11 mouse cellular contexts compared by ENCODE assay signal in genomic region chr16:18405091-18405854, GRCm38 (mm10). TPM values are rescaled to one million over a fixed set of nuclear protein-coding genes. Genes with fewer than 3 reads are reported as not detected.
DNase-seq lines count a peak whose midpoint lies in the region; ATAC-seq and TF ChIP-seq lines count a peak whose summit lies in the region.
"Had no signal": no experiment of that assay in that cellular context is flagged by ENCODE, and none has a peak within 500 bp of the region (broad histone marks: within the 10 kb centered on the region; RNA-seq: fewer than 3 reads in every experiment).

No protein-coding gene starts in this region.

- WGBS in heart, postnatal 0 days: 79% methylated on average over 13 of the region's 13 CpGs
- WGBS in neural tube, embryonic 12.5 days: 92% methylated on average over 13 of the region's 13 CpGs

- no peak overlapping the region for H3K4me2 ChIP-seq in heart, postnatal 0 days (ENCODE audit: low read depth, low read length)
- no peak overlapping the region for H3K4me2 ChIP-seq in neural tube, embryonic 12.5 days (replicated peaks)

- ATAC-seq in heart, postnatal 0 days (ENCODE audit: insufficient read depth, low read depth): no peak
- no peak for ATAC-seq in neural tube, embryonic 12.5 days (ENCODE audit: low FRiP score, low read depth)
- ATAC-seq in megakaryocyte progenitor cell, adult 5-6 weeks (replicated peaks; ENCODE audit: poor library complexity): peak; percentile 56

- peak overlapping the region; percentile 16; the same call in 1 of the 2 replicates for H3K27ac ChIP-seq in heart, postnatal 0 days (ENCODE audit: low read depth)
- no peak overlapping the region for H3K27ac ChIP-seq in neural tube, embryonic 12.5 days

- H3K27me3 ChIP-seq in heart, postnatal 0 days (ENCODE audit: control insufficient read depth, insufficient read depth, low read length): no peaks in the 10 kb centered on the region
- H3K27me3 ChIP-seq in neural tube, embryonic 12.5 days (replicated peaks): no peaks in the 10 kb centered on the region

- no peaks in the 10 kb centered on the region for H3K9me3 ChIP-seq in heart, postnatal 0 days (replicated peaks; ENCODE audit: control insufficient read depth, low read length)
- no peaks in the 10 kb centered on the region for H3K9me3 ChIP-seq in neural tube, embryonic 12.5 days
- H3K9me3 ChIP-seq: megakaryocyte, embryonic 14.5 days had no signal

- H3K36me3 ChIP-seq in heart, postnatal 0 days (replicated peaks; ENCODE audit: control insufficient read depth, insufficient read depth, low read length): peaks cover 55% of the 10 kb centered on the region
- peaks cover 79% of the 10 kb centered on the region for H3K36me3 ChIP-seq in neural tube, embryonic 12.5 days

- H3K9ac ChIP-seq in heart, postnatal 0 days (replicated peaks; ENCODE audit: low read depth, low read length): no peak overlapping the region
- 0 out of 2 replicates have a peak overlapping the region, but pooled peaks have one; percentile 35 for H3K9ac ChIP-seq in neural tube, embryonic 12.5 days

- no peak for TF ChIP-seq EP300 in heart, postnatal 0 days (IDR thresholded peaks at IDR 0.05; ENCODE audit: low read depth)

- no peak overlapping the region for H3K4me3 ChIP-seq in heart, postnatal 0 days (ENCODE audit: low read depth, low read length)
- H3K4me3 ChIP-seq in neural tube, embryonic 12.5 days: no peak overlapping the region
- H3K4me3 ChIP-seq: megakaryocyte, embryonic 14.5 days had no signal

- peaks cover 24% of the 10 kb centered on the region for H3K4me1 ChIP-seq in heart, postnatal 0 days (ENCODE audit: control insufficient read depth, insufficient read depth)
- peaks cover 18% of the 10 kb centered on the region for H3K4me1 ChIP-seq in neural tube, embryonic 12.5 days

- DNase-seq in heart, postnatal 0 days (ENCODE audit: low spot score): no peak
- no peak for DNase-seq in heart, adult 18-20 months
- no peak for DNase-seq in neural tube, embryonic 10.5 days (ENCODE audit: extremely low spot score, low spot score)
- DNase-seq in right cerebral cortex, postnatal 14 days: no peak
- DNase-seq in ovary, postnatal 36 days (ENCODE audit: low spot score): no peak
- no peak for DNase-seq in kidney, postnatal 25 days
- DNase-seq: gastrocnemius, postnatal 14 days; right cerebral cortex, adult 18-20 months had no signal

- no peak for TF ChIP-seq CTCF in heart, postnatal 0 days (IDR thresholded peaks at IDR 0.05; ENCODE audit: low read depth)

RNA-seq across cellular contexts. Expression of gene Txnrd2, which starts 20.9 kb away (rescaled TPM):
- total RNA-seq in heart, postnatal 0 days (2014; rRNA removed; ENCODE audit: low replicate concordance): 12.7 and 14.7 TPM in 2 replicates
- polyA plus RNA-seq in heart, postnatal 0 days (2015; fragmentation: Nextera tagmentation; extraction: Ambion mirVana): 40.0 and 41.2 TPM in 2 replicates
- total RNA-seq in heart, adult 18-20 months (2021): 10 to 100 TPM; 42.9 to 44.4 TPM
- 20.5 and 24.8 TPM in 2 replicates for polyA plus RNA-seq in neural tube, embryonic 12.5 days (2016; fragmentation: Nextera tagmentation; extraction: Ambion mirVana)
- total RNA-seq in megakaryocyte progenitor cell, adult 5-6 weeks (2015): 14.3 and 23.0 TPM in 2 replicates
- 12.5 and 20.6 TPM in 2 replicates for total RNA-seq in megakaryocyte progenitor cell, adult 5-6 weeks (2017)

RNA-seq across cellular contexts. Expression of gene Comt, which starts 21.4 kb away (rescaled TPM):
- 160 and 168 TPM in 2 replicates for total RNA-seq in heart, postnatal 0 days (2014; rRNA removed; ENCODE audit: low replicate concordance)
- polyA plus RNA-seq in heart, postnatal 0 days (2015; fragmentation: Nextera tagmentation; extraction: Ambion mirVana): 155 and 158 TPM in 2 replicates
- 100 to 1,000 TPM; 123 to 141 TPM for total RNA-seq in heart, adult 18-20 months (2021)
- polyA plus RNA-seq in neural tube, embryonic 12.5 days (2016; fragmentation: Nextera tagmentation; extraction: Ambion mirVana): 68.6 and 70.9 TPM in 2 replicates
- 42.8 and 55.1 TPM in 2 replicates for total RNA-seq in megakaryocyte progenitor cell, adult 5-6 weeks (2015)
- 42.3 and 47.1 TPM in 2 replicates for total RNA-seq in megakaryocyte progenitor cell, adult 5-6 weeks (2017)

RNA-seq across cellular contexts. Expression of gene Arvcf, which starts 57.3 kb away (rescaled TPM):
- 62.1 and 95.5 TPM in 2 replicates for total RNA-seq in heart, postnatal 0 days (2014; rRNA removed; ENCODE audit: low replicate concordance)
- 22.5 and 22.6 TPM in 2 replicates for polyA plus RNA-seq in heart, postnatal 0 days (2015; fragmentation: Nextera tagmentation; extraction: Ambion mirVana)
- 10 to 100 TPM; 13.1 to 15.1 TPM for total RNA-seq in heart, adult 18-20 months (2021)
- 114 and 118 TPM in 2 replicates for polyA plus RNA-seq in neural tube, embryonic 12.5 days (2016; fragmentation: Nextera tagmentation; extraction: Ambion mirVana)
- 0.20 and 1.2 TPM in 2 replicates for total RNA-seq in megakaryocyte progenitor cell, adult 5-6 weeks (2015)
- 0.83 and 7.9 TPM in 2 replicates for total RNA-seq in megakaryocyte progenitor cell, adult 5-6 weeks (2017)

RNA-seq across cellular contexts. Expression of gene Tango2, which starts 57.4 kb away (rescaled TPM):
- 55.3 and 56.9 TPM in 2 replicates for total RNA-seq in heart, postnatal 0 days (2014; rRNA removed; ENCODE audit: low replicate concordance)
- 65.8 and 69.0 TPM in 2 replicates for polyA plus RNA-seq in heart, postnatal 0 days (2015; fragmentation: Nextera tagmentation; extraction: Ambion mirVana)
- total RNA-seq in heart, adult 18-20 months (2021): 100 to 1,000 TPM; 170 to 176 TPM
- polyA plus RNA-seq in neural tube, embryonic 12.5 days (2016; fragmentation: Nextera tagmentation; extraction: Ambion mirVana): 59.1 and 60.0 TPM in 2 replicates
- total RNA-seq in megakaryocyte progenitor cell, adult 5-6 weeks (2015): 20.5 and 21.7 TPM in 2 replicates
- total RNA-seq in megakaryocyte progenitor cell, adult 5-6 weeks (2017): 7.6 and 8.6 TPM in 2 replicates
